Mouse (Mus musculus): ENCODE results near the gene Colca2.
A peak's percentile ranks its signal among the peaks of the same experiment; 100 is the strongest.

DNA sequence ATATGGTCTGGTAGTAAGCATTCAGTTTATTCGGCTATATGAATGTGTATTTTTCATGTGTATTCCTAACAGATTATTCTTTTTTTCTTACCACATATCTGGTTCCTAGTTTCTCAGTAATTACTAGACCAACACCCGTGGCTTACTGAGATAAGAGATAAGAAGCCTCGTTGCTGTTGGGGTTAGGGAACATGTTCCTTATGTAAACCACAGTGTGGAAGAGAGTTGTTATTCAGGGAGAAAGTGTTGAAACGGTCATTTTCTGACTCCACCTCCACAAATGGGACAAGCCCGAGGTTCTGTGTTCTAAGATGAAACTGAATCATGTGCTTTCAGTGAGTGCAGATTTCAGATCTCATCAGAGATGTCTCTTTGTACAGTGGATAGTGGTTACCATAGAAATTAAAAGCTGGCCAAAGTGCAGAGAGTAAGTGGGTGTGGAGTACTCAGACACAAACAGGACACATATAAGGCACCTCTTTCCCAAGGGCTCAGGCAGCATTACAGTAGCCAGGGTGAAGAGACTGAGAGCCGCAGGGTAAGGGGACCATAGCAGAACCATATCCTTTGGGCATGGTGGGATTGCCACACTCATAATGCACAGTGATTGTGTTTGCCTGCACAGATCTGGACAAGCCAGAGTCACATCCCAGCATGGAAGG lies 37.2 kb upstream of the Colca2 start:
- TF ChIP-seq CTCF (IDR thresholded peaks at IDR 0.05; ENCODE audit: low read depth) (no peak), EP300 (IDR thresholded peaks at IDR 0.05; ENCODE audit: low read depth) (peak; percentile 90)
